Mouse (Mus musculus): ENCODE data around the gene Olfr1412.

Gene Olfr1412

GRCm38 (mm10) chr1:92637501-92638172, 52.1 kb downstream of the Olfr1412 start:
- DNase-seq (ENCODE audit: low spot score in 2 of 2), result no peak

- no peak for DNase-seq (ENCODE audit: low spot score in 2 of 2)
These were observed 52.6 kb downstream of the Olfr1412 start for GRCm38 (mm10) chr1:92638181-92638580.

GRCm38 (mm10) chr1:92638736-92639135, 53.2 kb downstream of the Olfr1412 start:
- no peak for DNase-seq (ENCODE audit: low spot score in 2 of 2)

- no peak for DNase-seq (ENCODE audit: low spot score in 2 of 2)
These were observed 54.8 kb downstream of the Olfr1412 start for GRCm38 (mm10) chr1:92640393-92640792.

All from heart, adult 9 months (tissue).